Mouse (Mus musculus) forebrain, embryonic 11.5 days (tissue): Measurements from ENCODE around the gene Cmpk2. TPM values are rescaled to one million over a fixed set of nuclear protein-coding genes. Genes with fewer than 3 reads are reported as not detected.

Experiments
- ATAC-seq: fragments of 200-750 bp; cut with Nextera tagmentation; replicated peaks from 2 replicates; pipeline ENCODE4 v1.8.0; 2017; ENCODE audit warnings: moderate TSS enrichment; ENCODE audit not compliant: low FRiP score
- DNase-seq: peaks from one replicate; pipeline ENCODE4 v3.0.0-alpha.2; 2017; ENCODE audit warnings: low spot score
- H3K27ac ChIP-seq: fragments of 300-500 bp; sonication (generic); 2 replicates; pipeline ENCODE4 v1.5.1; 2014; ENCODE audit warnings: low read depth, low read length
- H3K27me3 ChIP-seq: fragments of 300-500 bp; sonication (generic); 2 replicates; pipeline ENCODE4 v1.6.1; 2014; ENCODE audit warnings: mild to moderate bottlenecking, low read length, mixed read lengths; ENCODE audit not compliant: control insufficient read depth, insufficient read depth
- H3K36me3 ChIP-seq: fragments of 300-500 bp; sonication (generic); 2 replicates; pipeline ENCODE4 v1.6.1; 2014; ENCODE audit warnings: mild to moderate bottlenecking, low read length, moderate library complexity, mixed read lengths; ENCODE audit not compliant: control insufficient read depth, insufficient read depth
- H3K4me1 ChIP-seq: fragments of 300-500 bp; sonication (generic); replicated peaks from 2 replicates; pipeline ENCODE4 v1.6.1; 2014; ENCODE audit warnings: low read length, mixed read lengths; ENCODE audit not compliant: control insufficient read depth, insufficient read depth
- H3K4me2 ChIP-seq: fragments of 300-500 bp; sonication (generic); 2 replicates; pipeline ENCODE4 v1.6.1; 2014; ENCODE audit warnings: low read depth, mild to moderate bottlenecking, low read length, moderate library complexity, mixed read lengths; ENCODE audit not compliant: severe bottlenecking
- H3K4me3 ChIP-seq: fragments of 300-500 bp; sonication (generic); 2 replicates; pipeline ENCODE4 v1.5.1; 2014; ENCODE audit warnings: low read depth, low read length
- H3K9ac ChIP-seq: fragments of 300-500 bp; sonication (generic); 2 replicates; pipeline ENCODE4 v1.6.1; 2014; ENCODE audit warnings: low read length
- H3K9me3 ChIP-seq: fragments of 300-500 bp; sonication (generic); 2 replicates; pipeline ENCODE4 v1.6.1; 2016; ENCODE audit warnings: low read length, mixed read lengths; ENCODE audit not compliant: control insufficient read depth
- WGBS: fragments of 180-500 bp; shearing (Covaris S2); extraction: QIAGEN DNeasy Blood & Tissue Kit; methylation state at CpG from one replicate; pipeline ENCODE4 v1.1.7; 2014; 5-methylcytosine and 5-hydroxymethylcytosine counted together
- polyA plus RNA-seq: library from polyadenylated mRNA; unstranded; fragments of >200 nt; fragmentation: Nextera tagmentation; extraction: Ambion mirVana; gene quantifications from 2 replicates; pipeline ENCODE4 v1.2.1, GENCODE M21; 2014

The Cmpk2 gene
- polyA plus RNA-seq, 1 experiment from 2014 or later, result 7.4 TPM

DNA sequence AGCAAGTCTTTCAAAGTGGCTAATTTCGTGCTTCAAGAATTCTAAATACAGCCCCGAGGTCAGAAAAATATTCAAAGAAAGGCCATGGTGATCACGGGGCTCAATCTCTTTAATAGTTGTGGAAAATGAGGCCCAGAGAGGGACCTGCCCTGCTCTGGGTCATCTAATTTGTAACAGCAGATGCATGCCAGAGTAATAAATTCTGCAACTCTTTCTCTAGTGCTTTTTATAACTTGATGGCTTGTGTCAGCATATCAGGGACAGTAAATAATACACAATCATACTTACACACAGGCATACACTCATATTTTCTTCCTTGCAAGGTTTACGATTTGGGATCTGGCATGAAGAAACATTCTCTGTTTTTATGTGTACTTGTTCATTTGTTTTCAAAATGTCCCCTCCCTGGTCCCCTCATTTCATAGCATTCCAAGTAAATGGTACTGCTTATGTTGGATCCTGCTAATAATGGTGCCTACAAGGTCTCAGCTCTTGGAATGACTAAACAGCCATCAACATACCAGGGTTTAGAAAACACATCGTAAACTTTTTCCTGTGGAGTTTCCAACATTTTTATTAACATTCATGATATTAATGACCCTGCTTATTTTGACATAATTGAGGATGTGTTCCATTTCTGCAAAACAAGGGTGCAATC, 19.7 kb downstream of the Cmpk2 start:
- DNase-seq, result no peak
- Histone ChIP-seq H3K27me3 (peaks cover 2% of the 10 kb centered on the region; the same call in 1 of the 2 replicates), H3K4me1 (no peaks in the 10 kb centered on the region), H3K4me3 (no peak overlapping the region), H3K27ac (no peak overlapping the region), H3K4me2 (0 out of 2 replicates have a peak overlapping the region, but pooled peaks have one; percentile 1), H3K9ac (no peak overlapping the region), H3K9me3 (no peaks in the 10 kb centered on the region), H3K36me3 (no peaks in the 10 kb centered on the region)
- WGBS, result 38% methylated on average over 5 of the region's 5 CpGs
- no peak; the same call in 1 of the 2 replicates for ATAC-seq

DNA sequence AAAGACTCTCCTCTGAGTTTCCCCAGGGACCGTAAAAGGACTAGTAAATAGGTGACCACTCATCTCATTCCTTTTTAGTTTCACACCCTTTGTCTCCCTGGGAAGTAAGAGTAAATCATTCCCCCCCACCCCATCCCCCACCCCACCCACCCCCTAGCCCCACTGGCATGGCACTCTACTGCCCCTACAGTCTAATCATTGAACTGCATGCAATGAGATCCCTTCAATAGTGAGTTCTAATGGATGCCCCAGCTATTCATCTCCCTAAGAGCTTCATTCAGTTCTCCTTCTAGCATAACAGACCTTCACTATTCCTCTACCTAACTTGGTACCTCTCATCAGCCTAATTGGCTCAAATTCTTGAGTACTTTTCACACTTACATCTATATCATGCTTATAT, 20.9 kb downstream of the Cmpk2 start:
- Histone ChIP-seq H3K4me3 (no peak overlapping the region), H3K4me2 (no peak overlapping the region), H3K4me1 (no peaks in the 10 kb centered on the region), H3K36me3 (no peaks in the 10 kb centered on the region), H3K27me3 (peaks cover 2% of the 10 kb centered on the region; the same call in 1 of the 2 replicates), H3K27ac (no peak overlapping the region), H3K9ac (no peak overlapping the region), H3K9me3 (no peaks in the 10 kb centered on the region)
- WGBS, result 95% methylated on average over 1 of the region's 1 CpGs
- ATAC-seq (no peak), DNase-seq (no peak)

DNA sequence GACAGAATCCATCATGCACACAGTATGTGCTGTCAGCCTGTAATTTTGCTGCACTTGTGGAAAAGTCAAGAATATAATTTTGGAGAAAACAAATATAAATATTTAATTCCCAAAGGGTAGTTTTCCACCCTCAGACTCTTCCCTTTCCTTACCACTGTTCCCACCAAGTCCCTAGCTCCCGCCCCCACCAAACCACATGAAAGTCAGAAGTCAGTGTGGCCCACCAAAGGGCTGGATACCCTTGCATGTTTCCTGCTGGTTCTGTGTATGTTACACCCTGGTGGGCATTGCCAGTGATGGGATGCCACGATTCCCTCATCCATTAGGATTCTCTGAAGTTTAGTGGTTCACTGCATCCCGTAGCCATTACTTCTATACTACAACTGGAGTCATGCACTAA, 32.0 kb downstream of the Cmpk2 start:
- Histone ChIP-seq H3K27me3 (no peaks in the 10 kb centered on the region), H3K27ac (no peak overlapping the region), H3K4me3 (no peak overlapping the region), H3K9ac (no peak overlapping the region), H3K4me1 (no peaks in the 10 kb centered on the region), H3K36me3 (no peaks in the 10 kb centered on the region), H3K4me2 (no peak overlapping the region), H3K9me3 (no peaks in the 10 kb centered on the region)
- 89% methylated on average over 3 of the region's 3 CpGs for WGBS
- ATAC-seq, result no peak
- no peak for DNase-seq

DNA sequence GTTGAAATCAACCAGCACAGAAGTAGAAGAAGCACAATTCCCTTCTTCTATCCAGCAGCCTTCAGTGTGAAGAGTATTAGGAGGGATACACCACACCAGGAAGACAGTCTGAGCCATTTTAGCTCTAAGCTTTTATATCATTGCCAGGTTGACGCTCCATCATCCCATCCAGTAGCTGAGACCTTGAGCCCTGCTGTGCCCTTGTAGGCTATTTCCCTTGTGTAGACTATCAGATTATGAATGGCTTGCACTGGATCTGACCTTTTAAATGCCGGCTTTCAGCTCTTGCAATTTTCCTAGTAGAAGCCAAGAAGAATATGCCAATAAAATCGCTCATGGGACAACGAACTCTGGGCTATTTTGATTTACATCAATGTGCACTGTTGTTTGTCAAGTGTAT, 42.0 kb downstream of the Cmpk2 start:
- ATAC-seq (no peak), DNase-seq (no peak)
- Histone ChIP-seq H3K36me3 (no peaks in the 10 kb centered on the region), H3K4me3 (no peak overlapping the region), H3K27ac (no peak overlapping the region), H3K4me1 (no peaks in the 10 kb centered on the region), H3K27me3 (no peaks in the 10 kb centered on the region), H3K4me2 (no peak overlapping the region), H3K9me3 (no peaks in the 10 kb centered on the region), H3K9ac (no peak overlapping the region)
- WGBS, result 91% methylated on average over 4 of the region's 4 CpGs

DNA sequence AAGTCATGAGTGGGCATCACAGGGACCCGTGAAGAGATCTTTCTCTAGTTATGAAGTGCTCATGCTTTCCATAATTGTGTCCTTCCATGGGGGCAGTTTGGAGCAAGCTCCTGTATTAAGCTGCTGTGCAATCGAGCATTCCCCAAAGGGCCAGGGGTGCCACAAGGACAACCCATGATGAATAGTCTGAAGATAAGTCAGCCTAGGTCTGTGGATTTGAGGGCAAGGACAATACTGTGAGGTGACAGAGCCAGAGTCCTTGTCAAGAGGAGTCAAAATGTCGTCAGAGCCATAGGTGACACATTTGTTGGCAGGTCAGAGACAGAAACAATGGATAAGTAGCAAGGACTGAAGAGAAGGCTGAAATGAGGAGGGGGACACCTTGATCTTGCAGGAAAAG, 49.2 kb downstream of the Cmpk2 start:
- ATAC-seq, result no peak
- Histone ChIP-seq H3K36me3 (no peaks in the 10 kb centered on the region), H3K9ac (no peak overlapping the region), H3K9me3 (no peaks in the 10 kb centered on the region), H3K4me2 (no peak overlapping the region), H3K27ac (no peak overlapping the region), H3K4me1 (no peaks in the 10 kb centered on the region), H3K4me3 (no peak overlapping the region), H3K27me3 (no peaks in the 10 kb centered on the region)
- DNase-seq, result no peak
- WGBS, result 82% methylated on average over 3 of the region's 3 CpGs

DNA sequence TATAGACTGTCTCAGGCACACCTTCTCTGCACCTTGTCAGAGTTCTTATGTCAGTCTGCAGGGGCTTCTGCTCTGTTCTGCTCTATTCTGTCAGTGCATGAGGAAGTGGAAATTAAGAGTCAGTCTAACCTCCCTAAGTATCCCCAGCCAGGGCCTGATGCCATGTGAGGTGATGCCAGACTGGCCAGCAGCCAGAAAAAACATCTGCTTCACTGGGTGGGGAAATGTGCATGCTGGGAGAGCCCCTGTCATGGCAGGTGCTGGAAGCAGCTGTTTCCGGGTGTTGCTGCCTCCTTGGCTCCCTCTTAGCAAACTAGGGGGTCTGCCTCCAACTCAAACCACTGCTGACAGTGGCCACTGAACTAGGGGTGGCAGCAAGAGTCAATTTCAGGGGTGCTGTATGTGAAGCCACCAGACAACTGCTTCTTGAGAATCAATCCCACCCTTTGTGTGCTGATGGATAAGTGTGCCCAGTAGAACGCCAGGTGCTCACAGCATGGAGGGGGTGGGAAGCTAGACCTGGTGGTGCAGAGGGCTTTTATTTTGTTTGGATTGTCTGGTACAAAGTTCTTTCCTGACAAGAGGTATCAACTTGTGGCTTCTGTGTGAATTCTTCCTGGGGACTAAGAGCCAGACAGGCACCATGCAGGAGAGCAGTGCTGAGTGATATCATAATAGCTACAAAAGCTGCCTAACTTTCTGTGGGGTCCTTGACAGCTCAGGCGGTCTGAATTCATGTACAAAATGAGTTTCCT, 56.1 kb downstream of the Cmpk2 start:
- WGBS, result 71% methylated on average over 3 of the region's 3 CpGs
- Histone ChIP-seq H3K9ac (no peak overlapping the region), H3K9me3 (no peaks in the 10 kb centered on the region), H3K27me3 (no peaks in the 10 kb centered on the region), H3K4me2 (no peak overlapping the region), H3K4me1 (no peaks in the 10 kb centered on the region), H3K4me3 (no peak overlapping the region), H3K27ac (no peak overlapping the region), H3K36me3 (no peaks in the 10 kb centered on the region)
- no peak for DNase-seq
- no peak for ATAC-seq

DNA sequence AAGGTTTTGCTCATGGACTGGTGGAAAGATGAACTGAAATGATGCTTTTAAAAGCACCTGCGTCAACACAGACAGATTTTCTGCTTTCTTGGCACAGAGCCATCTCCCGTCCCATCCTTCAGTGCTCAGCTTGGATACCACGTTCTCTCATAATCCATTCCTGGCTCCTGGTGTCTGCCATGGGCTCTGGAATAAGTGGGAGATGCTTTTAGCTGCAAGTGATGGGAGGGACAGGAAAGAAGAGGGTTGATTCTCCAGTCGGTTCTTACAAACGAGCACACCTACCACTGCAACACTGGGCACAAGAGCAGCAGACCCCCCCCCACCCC, 56.7 kb downstream of the Cmpk2 start:
- Histone ChIP-seq H3K4me1 (no peaks in the 10 kb centered on the region), H3K27ac (no peak overlapping the region), H3K9ac (no peak overlapping the region), H3K9me3 (no peaks in the 10 kb centered on the region), H3K27me3 (no peaks in the 10 kb centered on the region), H3K4me3 (no peak overlapping the region), H3K4me2 (no peak overlapping the region), H3K36me3 (no peaks in the 10 kb centered on the region)
- DNase-seq (no peak), ATAC-seq (no peak)
- WGBS, result 73% methylated on average over 5 of the region's 5 CpGs
